Mouse (Mus musculus) liver, adult 2 months (tissue): Measurements from ENCODE around the gene Ahdc1. TPM values are rescaled to one million over a fixed set of nuclear protein-coding genes. Genes with fewer than 3 reads are reported as not detected.
A peak's percentile ranks its signal among the peaks of the same experiment; 100 is the strongest.

Experiments used
- DNase-seq: peaks from one replicate; pipeline ENCODE4 v3.0.0-alpha.2; 2011; ENCODE audit warnings: low read depth, low spot score; ENCODE audit errors: extremely low read depth
- H3K27ac ChIP-seq: fragments of 200-500 bp; replicated peaks from 2 replicates; pipeline ENCODE4 v1.5.1; 2012; ENCODE audit warnings: low read depth, mild to moderate bottlenecking, control low read depth, inconsistent platforms, low read length; ENCODE audit not compliant: insufficient read depth
- H3K27me3 ChIP-seq: fragments of 200-500 bp; 2 replicates; pipeline ENCODE4 v1.6.1; 2012; ENCODE audit warnings: mild to moderate bottlenecking, moderate library complexity, low read length, inconsistent platforms; ENCODE audit not compliant: control insufficient read depth, insufficient read depth
- H3K36me3 ChIP-seq: fragments of 200-500 bp; 2 replicates; pipeline ENCODE4 v1.6.1; 2012; ENCODE audit warnings: low read length, inconsistent platforms; ENCODE audit not compliant: control insufficient read depth, insufficient read depth
- H3K4me1 ChIP-seq: fragments of 200-500 bp; 2 replicates; pipeline ENCODE4 v1.6.1; 2011; ENCODE audit warnings: low read length; ENCODE audit not compliant: control insufficient read depth, insufficient read depth
- H3K4me3 ChIP-seq: fragments of 200-500 bp; 2 replicates; pipeline ENCODE4 v1.5.1; 2011; ENCODE audit warnings: low read depth, mild to moderate bottlenecking, control low read depth, low read length, moderate library complexity; ENCODE audit not compliant: insufficient read depth
- H3K79me2 ChIP-seq: fragments of 200-500 bp; 2 replicates; pipeline ENCODE4 v1.6.1; 2012; ENCODE audit warnings: inconsistent platforms, mild to moderate bottlenecking, low read length, moderate library complexity; ENCODE audit not compliant: control insufficient read depth, insufficient read depth
- H3K9ac ChIP-seq: fragments of 200-500 bp; 2 replicates; pipeline ENCODE4 v1.6.1; 2012; ENCODE audit warnings: low read depth, mild to moderate bottlenecking, control low read depth, inconsistent platforms, low read length
- CTCF ChIP-seq: fragments of 200-500 bp; IDR thresholded peaks from 2 replicates; pipeline ENCODE4 v1.5.1; 2011; ENCODE audit warnings: low read depth, low read length, control low read depth
- POLR2A ChIP-seq: fragments of 200-500 bp; IDR thresholded peaks from 2 replicates; pipeline ENCODE4 v1.6.1; 2011; ENCODE audit warnings: low read length, control low read depth; ENCODE audit not compliant: insufficient read depth; ENCODE audit errors: extremely low read depth
- WGBS: fragments of 180-500 bp; shearing (Covaris S2); methylation state at CpG from one replicate; pipeline ENCODE4 v1.1.7; 2018; 5-methylcytosine and 5-hydroxymethylcytosine counted together
- polyA plus RNA-seq: library from polyadenylated mRNA; depleted of rRNA; stranded (reverse); fragments of >200 nt; gene quantifications from 2 replicates; pipeline ENCODE4 v1.2.3, GENCODE M21; 2012
- total RNA-seq: library from RNA; depleted of rRNA; stranded (reverse); fragments of >200 nt; gene quantifications from 2 replicates; pipeline ENCODE4 v1.2.3, GENCODE M21; 2014

The Ahdc1 gene
- total and polyA plus RNA-seq, 2 experiments = 2.4 to 8.7 TPM

DNA sequence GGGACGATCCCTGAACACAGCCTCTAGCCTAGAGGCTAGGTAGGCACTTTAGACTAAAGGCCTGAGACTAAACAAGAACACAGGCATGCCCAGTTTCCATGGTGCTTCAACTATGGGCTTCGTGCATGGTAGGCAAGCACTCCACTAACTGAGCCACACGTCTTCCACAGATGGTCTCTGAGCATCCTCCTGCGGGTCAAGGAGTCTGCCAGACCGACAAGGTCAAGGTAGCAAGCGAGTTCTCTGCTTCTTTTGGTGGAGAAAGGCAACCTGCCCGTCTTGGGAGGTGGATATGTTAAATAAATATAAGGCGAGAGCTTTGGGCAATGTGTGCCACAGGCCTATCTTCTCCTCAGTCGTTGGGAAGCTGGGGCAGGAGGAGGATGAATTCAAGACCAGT is 90.7 kb downstream of the Ahdc1 start:
- Histone ChIP-seq H3K27me3 (no peaks in the 10 kb centered on the region), H3K36me3 (no peaks in the 10 kb centered on the region), H3K4me3 (no peak overlapping the region), H3K27ac (no peak overlapping the region), H3K4me1 (peaks cover 14% of the 10 kb centered on the region), H3K9ac (no peak overlapping the region), H3K79me2 (no peaks in the 10 kb centered on the region)
- whole genome bisulfite sequencing = 72% methylated on average over 9 of the region's 9 CpGs
- DNase-seq = no peak
- TF ChIP-seq CTCF (no peak), POLR2A (no peak)

DNA sequence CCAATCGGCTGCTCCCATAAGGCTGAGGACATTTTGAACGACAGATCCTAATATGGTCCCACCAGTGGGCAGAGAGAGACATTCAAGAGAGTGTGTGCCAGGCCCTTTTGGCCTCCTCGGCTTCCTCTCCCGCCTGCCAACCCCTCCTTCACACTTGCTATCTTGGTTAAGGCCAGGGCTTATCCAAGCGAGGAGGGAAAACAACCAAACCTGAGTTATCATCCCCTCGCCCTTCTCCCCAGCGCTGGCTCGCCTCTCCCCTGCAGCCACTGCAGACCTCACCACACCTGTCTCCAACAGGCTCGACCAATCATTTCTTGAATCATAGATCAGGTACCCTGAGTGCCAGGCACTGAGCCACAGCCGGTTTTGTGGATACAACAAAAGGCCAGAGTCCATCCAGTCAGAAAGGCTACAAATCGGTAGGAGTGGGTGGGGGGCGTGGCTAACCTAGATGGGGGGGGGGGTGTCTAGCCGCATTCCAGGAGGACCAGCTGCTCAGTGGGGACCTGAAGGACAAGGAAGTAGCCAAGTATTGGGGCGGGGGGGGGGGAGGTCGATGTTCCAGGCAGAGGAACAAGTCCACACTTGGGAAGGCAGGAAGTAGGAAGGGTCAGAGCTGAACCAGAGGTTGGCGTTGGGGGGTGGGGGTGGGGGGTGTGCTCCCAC is 92.6 kb downstream of the Ahdc1 start:
- Histone ChIP-seq H3K4me1 (peaks cover 15% of the 10 kb centered on the region), H3K79me2 (no peaks in the 10 kb centered on the region), H3K36me3 (no peaks in the 10 kb centered on the region), H3K27ac (peak overlapping the region; percentile 3; the same call in 1 of the 2 replicates), H3K9ac (0 out of 2 replicates have a peak overlapping the region, but pooled peaks have one; percentile 3), H3K27me3 (no peaks in the 10 kb centered on the region), H3K4me3 (0 out of 2 replicates have a peak overlapping the region, but pooled peaks have one; percentile 11)
- peak; percentile 75 for DNase-seq
- 10% methylated on average over 14 of the region's 16 CpGs for WGBS
- TF ChIP-seq CTCF (no peak), POLR2A (no peak)

DNA sequence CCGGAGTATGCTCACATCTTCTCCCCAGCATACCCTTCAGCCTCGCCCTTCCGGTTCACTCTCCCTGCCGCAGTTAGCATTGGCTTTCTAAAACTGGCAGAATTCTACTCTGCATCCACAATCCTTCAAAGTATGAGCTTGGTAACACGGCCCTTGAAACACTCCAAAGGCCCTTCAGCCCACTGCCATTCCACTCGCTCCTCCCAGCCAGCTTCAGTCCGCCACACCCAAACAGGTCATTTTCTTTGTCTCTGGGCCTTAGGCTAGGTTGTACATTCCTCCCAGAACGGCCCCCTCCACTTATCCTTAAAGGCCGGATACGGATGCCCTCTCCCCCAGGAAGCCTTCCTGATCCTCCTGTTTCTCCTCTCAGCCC is 93.1 kb downstream of the Ahdc1 start:
- DNase-seq = no peak
- 43% methylated on average over 10 of the region's 10 CpGs for WGBS

DNA sequence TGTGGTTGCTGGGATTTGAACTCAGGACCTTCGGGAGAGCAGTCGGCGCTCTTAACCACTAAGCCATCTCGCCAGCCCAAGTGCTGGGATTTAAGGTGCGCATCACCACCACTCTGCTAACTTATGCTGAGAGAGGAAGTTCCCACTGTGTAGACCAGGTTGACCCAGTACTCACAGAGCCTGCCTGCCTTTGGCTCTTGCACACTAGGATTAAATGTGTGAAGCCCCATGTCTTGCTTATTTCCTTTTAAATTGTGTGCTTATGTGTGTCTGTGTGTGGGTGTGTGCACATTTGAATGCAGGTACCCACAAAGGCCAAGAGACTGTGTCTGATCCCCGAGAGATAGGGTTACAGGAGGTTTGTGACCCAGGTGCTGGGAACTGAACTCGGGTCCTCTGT is 95.6 kb downstream of the Ahdc1 start:
- TF ChIP-seq POLR2A (no peak), CTCF (no peak)
- Histone ChIP-seq H3K79me2 (no peaks in the 10 kb centered on the region), H3K4me1 (peaks cover 15% of the 10 kb centered on the region), H3K4me3 (no peak overlapping the region), H3K27me3 (no peaks in the 10 kb centered on the region), H3K36me3 (no peaks in the 10 kb centered on the region), H3K9ac (no peak overlapping the region), H3K27ac (no peak overlapping the region)
- over 99% methylated on average over 7 of the region's 7 CpGs for WGBS
- no peak for DNase-seq

More for the DNA sequence above, 93.1 kb downstream of the Ahdc1 start:
- Histone ChIP-seq H3K4me1 (peaks cover 15% of the 10 kb centered on the region), H3K36me3 (no peaks in the 10 kb centered on the region), H3K27ac (peak overlapping the region; percentile 39), H3K27me3 (no peaks in the 10 kb centered on the region), H3K79me2 (no peaks in the 10 kb centered on the region), H3K4me3 (no peak overlapping the region), H3K9ac (no peak overlapping the region)
- TF ChIP-seq POLR2A (no peak), CTCF (no peak)

DNA sequence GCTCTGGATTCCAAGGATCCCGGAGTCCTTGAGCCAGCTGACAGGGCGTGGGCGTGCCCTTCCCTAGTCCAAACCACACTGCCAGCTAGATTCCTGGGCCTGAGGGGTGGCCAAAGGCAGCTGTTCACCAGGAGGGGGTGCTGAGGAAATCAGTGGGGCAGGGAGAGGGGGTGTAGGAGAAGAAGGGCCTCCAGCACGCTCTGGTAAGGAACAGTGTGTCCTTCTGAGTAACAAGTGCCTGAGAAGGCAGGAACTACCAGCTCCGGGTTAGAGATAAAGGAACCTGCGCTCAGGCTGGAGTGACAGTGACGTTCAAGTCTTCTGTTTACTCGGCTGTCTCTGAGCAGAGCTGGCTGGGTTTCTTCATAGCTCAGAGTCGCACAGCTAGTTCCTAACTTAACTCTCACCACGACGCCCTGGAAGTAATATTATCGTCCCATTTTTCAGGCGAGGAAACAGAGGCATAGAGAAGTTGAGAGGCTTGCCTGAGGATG is 96.8 kb downstream of the Ahdc1 start:
- DNase-seq = no peak
- H3K36me3 ChIP-seq = no peaks in the 10 kb centered on the region
- H3K4me3 ChIP-seq = no peak overlapping the region
- TF ChIP-seq POLR2A (no peak), CTCF (no peak)
- H3K9ac ChIP-seq = no peak overlapping the region
- peak overlapping the region; percentile 41 for H3K27ac ChIP-seq
- 62% methylated on average over 13 of the region's 13 CpGs for WGBS
- H3K4me1 ChIP-seq = peaks cover 13% of the 10 kb centered on the region
- H3K79me2 ChIP-seq = no peaks in the 10 kb centered on the region
- H3K27me3 ChIP-seq = no peaks in the 10 kb centered on the region
